Mouse (Mus musculus) liver, adult 2 months (tissue): ENCODE data around the gene Cebpb. TPM values are rescaled to one million over a fixed set of nuclear protein-coding genes. Genes with fewer than 3 reads are reported as not detected.

Source experiments
- DNase-seq: peaks from one replicate; pipeline ENCODE4 v3.0.0-alpha.2; 2011; ENCODE audit warnings: low read depth, low spot score; ENCODE audit errors: extremely low read depth
- H3K27ac ChIP-seq: fragments of 200-500 bp; replicated peaks from 2 replicates; pipeline ENCODE4 v1.5.1; 2012; ENCODE audit warnings: low read depth, mild to moderate bottlenecking, control low read depth, inconsistent platforms, low read length; ENCODE audit not compliant: insufficient read depth
- H3K27me3 ChIP-seq: fragments of 200-500 bp; 2 replicates; pipeline ENCODE4 v1.6.1; 2012; ENCODE audit warnings: mild to moderate bottlenecking, moderate library complexity, low read length, inconsistent platforms; ENCODE audit not compliant: control insufficient read depth, insufficient read depth
- H3K36me3 ChIP-seq: fragments of 200-500 bp; 2 replicates; pipeline ENCODE4 v1.6.1; 2012; ENCODE audit warnings: low read length, inconsistent platforms; ENCODE audit not compliant: control insufficient read depth, insufficient read depth
- H3K4me1 ChIP-seq: fragments of 200-500 bp; 2 replicates; pipeline ENCODE4 v1.6.1; 2011; ENCODE audit warnings: low read length; ENCODE audit not compliant: control insufficient read depth, insufficient read depth
- H3K4me3 ChIP-seq: fragments of 200-500 bp; 2 replicates; pipeline ENCODE4 v1.5.1; 2011; ENCODE audit warnings: low read depth, mild to moderate bottlenecking, control low read depth, low read length, moderate library complexity; ENCODE audit not compliant: insufficient read depth
- H3K79me2 ChIP-seq: fragments of 200-500 bp; 2 replicates; pipeline ENCODE4 v1.6.1; 2012; ENCODE audit warnings: inconsistent platforms, mild to moderate bottlenecking, low read length, moderate library complexity; ENCODE audit not compliant: control insufficient read depth, insufficient read depth
- H3K9ac ChIP-seq: fragments of 200-500 bp; 2 replicates; pipeline ENCODE4 v1.6.1; 2012; ENCODE audit warnings: low read depth, mild to moderate bottlenecking, control low read depth, inconsistent platforms, low read length
- CTCF ChIP-seq: fragments of 200-500 bp; IDR thresholded peaks from 2 replicates; pipeline ENCODE4 v1.5.1; 2011; ENCODE audit warnings: low read depth, low read length, control low read depth
- POLR2A ChIP-seq: fragments of 200-500 bp; IDR thresholded peaks from 2 replicates; pipeline ENCODE4 v1.6.1; 2011; ENCODE audit warnings: low read length, control low read depth; ENCODE audit not compliant: insufficient read depth; ENCODE audit errors: extremely low read depth
- whole genome bisulfite sequencing: fragments of 180-500 bp; shearing (Covaris S2); methylation state at CpG from one replicate; pipeline ENCODE4 v1.1.7; 2018; 5-methylcytosine and 5-hydroxymethylcytosine counted together
- polyA plus RNA-seq: library from polyadenylated mRNA; depleted of rRNA; stranded (reverse); fragments of >200 nt; gene quantifications from 2 replicates; pipeline ENCODE4 v1.2.3, GENCODE M21; 2012
- total RNA-seq: library from RNA; depleted of rRNA; stranded (reverse); fragments of >200 nt; gene quantifications from 2 replicates; pipeline ENCODE4 v1.2.3, GENCODE M21; 2014

Cebpb gene
- total and polyA plus RNA-seq, 2 experiments: 147 to 210 TPM

GRCm38 (mm10) chr2:167680657-167681056 is 8.1 kb upstream of the Cebpb start:
- Histone ChIP-seq H3K36me3 (no peaks in the 10 kb centered on the region), H3K9ac (no peak overlapping the region), H3K27me3 (no peaks in the 10 kb centered on the region), H3K4me3 (no peak overlapping the region), H3K4me1 (no peaks in the 10 kb centered on the region), H3K27ac (no peak overlapping the region), H3K79me2 (no peaks in the 10 kb centered on the region)
- 56% methylated on average over 5 of the region's 5 CpGs for WGBS
- peak; percentile 66; the same call in 1 of the 2 replicates for TF ChIP-seq CTCF
- TF ChIP-seq POLR2A: no peak
- DNase-seq: peak; percentile 62

DNA sequence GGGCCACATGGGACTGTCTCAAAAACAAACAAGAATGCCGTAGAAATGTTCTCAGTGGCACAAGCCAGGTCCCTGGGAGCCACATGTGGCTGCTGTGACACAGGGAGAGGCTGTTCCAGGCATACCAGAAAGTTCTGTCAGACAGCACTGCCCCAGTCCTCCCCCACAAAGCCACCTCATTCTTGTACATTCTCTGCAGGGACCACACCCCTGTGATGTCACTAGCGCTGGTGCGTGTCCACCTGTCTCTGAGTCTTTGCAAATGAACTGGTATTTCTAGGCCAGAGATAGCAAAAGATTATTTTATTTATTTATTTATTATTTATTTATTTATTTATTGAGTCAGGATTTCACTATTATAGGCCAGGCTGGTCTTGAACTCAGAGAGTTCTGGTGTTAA is 5.0 kb upstream of the Cebpb start:
- H3K4me3 ChIP-seq: no peak overlapping the region
- H3K9ac ChIP-seq: no peak overlapping the region
- no peak overlapping the region for H3K27ac ChIP-seq
- H3K79me2 ChIP-seq: no peaks in the 10 kb centered on the region
- 72% methylated on average over 3 of the region's 3 CpGs for WGBS
- H3K27me3 ChIP-seq: no peaks in the 10 kb centered on the region
- no peak for TF ChIP-seq CTCF
- no peak for TF ChIP-seq POLR2A
- H3K36me3 ChIP-seq: no peaks in the 10 kb centered on the region
- DNase-seq: no peak
- H3K4me1 ChIP-seq: peaks cover 4% of the 10 kb centered on the region; the same call in 1 of the 2 replicates

GRCm38 (mm10) chr2:167685137-167685536 is 3.6 kb upstream of the Cebpb start:
- Histone ChIP-seq H3K4me3 (no peak overlapping the region), H3K27me3 (no peaks in the 10 kb centered on the region), H3K27ac (no peak overlapping the region), H3K9ac (no peak overlapping the region), H3K36me3 (no peaks in the 10 kb centered on the region), H3K4me1 (peaks cover 4% of the 10 kb centered on the region; the same call in 1 of the 2 replicates), H3K79me2 (peaks cover 8% of the 10 kb centered on the region)
- 10% methylated on average over 8 of the region's 8 CpGs for WGBS
- TF ChIP-seq POLR2A: no peak
- peak; percentile 100 for TF ChIP-seq CTCF
- peak; percentile 78 for DNase-seq

DNA sequence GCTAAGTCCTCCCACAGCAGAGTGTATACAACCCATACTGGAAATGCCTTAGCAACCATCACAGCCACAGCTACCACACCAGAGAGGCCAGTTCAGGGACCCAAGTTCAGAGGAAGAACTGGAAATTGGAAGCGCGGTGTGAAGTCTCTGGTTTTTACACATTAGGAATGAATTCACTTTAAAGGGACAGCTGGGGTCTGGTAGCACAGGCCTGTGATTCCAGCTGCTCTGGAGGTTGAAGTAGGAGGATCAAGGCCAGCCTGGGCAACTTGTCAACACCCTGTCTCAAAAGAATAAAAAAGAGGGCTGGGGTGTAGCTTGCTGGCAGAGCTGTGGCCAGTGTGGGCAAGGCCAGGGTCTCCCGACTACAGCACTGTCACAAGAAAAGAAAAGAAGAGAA is 2.9 kb upstream of the Cebpb start:
- DNase-seq: no peak
- 87% methylated on average over 3 of the region's 3 CpGs for WGBS
- peaks cover 4% of the 10 kb centered on the region; the same call in 1 of the 2 replicates for H3K4me1 ChIP-seq
- no peak for TF ChIP-seq CTCF
- no peak for TF ChIP-seq POLR2A
- H3K4me3 ChIP-seq: no peak overlapping the region
- peaks cover 13% of the 10 kb centered on the region for H3K79me2 ChIP-seq
- H3K36me3 ChIP-seq: peaks cover 2% of the 10 kb centered on the region; the same call in 1 of the 2 replicates
- no peak overlapping the region for H3K27ac ChIP-seq
- H3K27me3 ChIP-seq: no peaks in the 10 kb centered on the region
- no peak overlapping the region for H3K9ac ChIP-seq

GRCm38 (mm10) chr2:167686382-167687249 is 2.1 kb upstream of the Cebpb start:
- Histone ChIP-seq H3K79me2 (peaks cover 13% of the 10 kb centered on the region), H3K4me1 (peaks cover 4% of the 10 kb centered on the region; the same call in 1 of the 2 replicates), H3K27ac (peak overlapping the region; percentile 83), H3K9ac (peak overlapping the region; percentile 61), H3K4me3 (no peak overlapping the region), H3K36me3 (peaks cover 2% of the 10 kb centered on the region; the same call in 1 of the 2 replicates), H3K27me3 (no peaks in the 10 kb centered on the region)
- TF ChIP-seq CTCF (no peak), POLR2A (no peak)
- DNase-seq: peak; percentile 78
- WGBS: 36% methylated on average over 16 of the region's 16 CpGs

DNA sequence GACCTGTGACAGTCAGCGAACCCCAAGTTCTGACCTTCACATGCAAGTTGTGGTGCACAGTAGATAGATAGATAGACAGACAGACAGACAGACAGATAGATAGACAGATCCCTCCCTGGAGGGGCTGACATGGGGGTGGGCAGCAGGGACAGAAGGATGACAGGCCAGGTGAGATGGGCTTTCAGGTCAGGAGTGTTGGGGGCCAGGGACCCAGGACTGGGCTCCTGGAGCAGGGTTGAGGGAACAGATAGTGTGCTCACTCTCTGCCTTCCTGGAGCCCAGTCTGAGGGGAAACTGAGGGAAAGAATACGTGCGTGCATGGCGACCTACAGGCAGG is 1.5 kb upstream of the Cebpb start:
- H3K27ac ChIP-seq: peak overlapping the region; percentile 83

More for the DNA sequence above, 1.5 kb upstream of the Cebpb start:
- peaks cover 2% of the 10 kb centered on the region; the same call in 1 of the 2 replicates for H3K36me3 ChIP-seq
- H3K4me1 ChIP-seq: peaks cover 4% of the 10 kb centered on the region; the same call in 1 of the 2 replicates
- DNase-seq: no peak
- 46% methylated on average over 4 of the region's 4 CpGs for WGBS
- no peaks in the 10 kb centered on the region for H3K27me3 ChIP-seq
- H3K9ac ChIP-seq: peak overlapping the region; percentile 61
- H3K79me2 ChIP-seq: peaks cover 13% of the 10 kb centered on the region
- TF ChIP-seq CTCF (no peak), POLR2A (no peak)
- H3K4me3 ChIP-seq: peak overlapping the region; percentile 12
